Mouse (Mus musculus) liver, embryonic 14.5 days (tissue): ENCODE data around the gene Fads1. TPM values are rescaled to one million over a fixed set of nuclear protein-coding genes. Genes with fewer than 3 reads are reported as not detected.

Source experiments
- ATAC-seq: fragments of 200-750 bp; cut with Nextera tagmentation; 2 replicates; pipeline ENCODE4 v1.8.0; 2017; ENCODE audit warnings: moderate number of reproducible peaks, mild to moderate bottlenecking, moderate library complexity; ENCODE audit not compliant: insufficient read depth
- DNase-seq, 3 experiments: peaks; one replicate each; pipeline ENCODE4 v3.0.0-alpha.2; 2012 to 2013; ENCODE audit warnings: low read depth in 3 of 3, low spot score in 3 of 3
- H3K27ac ChIP-seq: fragments of 300-500 bp; sonication (generic); 2 replicates; pipeline ENCODE4 v1.5.1; 2014; ENCODE audit warnings: moderate library complexity, mild to moderate bottlenecking, control low read depth, inconsistent platforms
- H3K27me3 ChIP-seq: fragments of 300-500 bp; sonication (generic); 2 replicates; pipeline ENCODE4 v1.6.1; 2014; ENCODE audit warnings: mild to moderate bottlenecking, low read length, moderate library complexity; ENCODE audit not compliant: control insufficient read depth, insufficient read depth
- H3K36me3 ChIP-seq: fragments of 300-500 bp; sonication (generic); replicated peaks from 2 replicates; pipeline ENCODE4 v1.6.1; 2014; ENCODE audit warnings: low read depth; ENCODE audit not compliant: control insufficient read depth, insufficient read depth
- H3K4me1 ChIP-seq, 2 experiments: fragments of 200-500 bp in 1 of 2; fragments of 300-500 bp in 1 of 2; sonication (generic) in 1 of 2; replicated peaks; 2 replicates each; pipeline ENCODE4 v1.6.1; 2012 to 2014; ENCODE audit warnings: antibody characterized with exemption in 1 of 2, inconsistent platforms in 1 of 2, low read length in 1 of 2; ENCODE audit not compliant: control insufficient read depth in 2 of 2, insufficient read depth in 2 of 2
- H3K4me2 ChIP-seq: fragments of 300-500 bp; sonication (generic); 2 replicates; pipeline ENCODE4 v1.6.1; 2014; ENCODE audit warnings: low read depth, mild to moderate bottlenecking, control low read depth, moderate library complexity
- H3K4me3 ChIP-seq, 2 experiments: fragments of 200-500 bp in 1 of 2; fragments of 300-500 bp in 1 of 2; sonication (generic) in 1 of 2; 2 replicates each; pipeline ENCODE4 v1.5.1; 2012 to 2014; ENCODE audit warnings: low read depth in 2 of 2, low read length in 2 of 2, mild to moderate bottlenecking in 2 of 2, control low read depth in 1 of 2, inconsistent platforms in 1 of 2, moderate library complexity in 1 of 2; ENCODE audit not compliant: insufficient read depth in 1 of 2
- H3K9ac ChIP-seq: fragments of 300-500 bp; sonication (generic); replicated peaks from 2 replicates; pipeline ENCODE4 v1.6.1; 2014; ENCODE audit warnings: mild to moderate bottlenecking, control low read depth, moderate library complexity
- H3K9me3 ChIP-seq: fragments of 300-500 bp; sonication (generic); 2 replicates; pipeline ENCODE4 v1.6.1; 2016; ENCODE audit warnings: low read length, mixed read lengths; ENCODE audit not compliant: control insufficient read depth
- CTCF ChIP-seq: IDR thresholded peaks from 2 replicates; pipeline ENCODE4 v1.5.1; 2016; ENCODE audit warnings: antibody characterized with exemption, low read depth, control low read depth
- EP300 ChIP-seq: IDR thresholded peaks from 2 replicates; pipeline ENCODE4 v1.6.1; 2016; ENCODE audit warnings: antibody characterized with exemption, low read depth
- WGBS: fragments of 180-500 bp; shearing (Covaris S2); extraction: QIAGEN DNeasy Blood & Tissue Kit; methylation state at CpG from one replicate; pipeline ENCODE4 v1.1.7; 2014; ENCODE audit not compliant: insufficient replicate concordance; 5-methylcytosine and 5-hydroxymethylcytosine counted together
- polyA plus RNA-seq, 2 experiments: library from polyadenylated mRNA; depleted of rRNA in 1 of 2; stranded (reverse) in 1 of 2; unstranded in 1 of 2; fragments of >200 nt; fragmentation: Nextera tagmentation in 1 of 2; extraction: Ambion mirVana in 1 of 2; gene quantifications; 2 replicates each; pipeline versions ENCODE4 v1.2.1 to v1.2.3; 2012 to 2014

Fads1 gene
- polyA plus RNA-seq (2012; rRNA removed) = 27.3 and 32.1 TPM in 2 replicates
- polyA plus RNA-seq (2014; fragmentation: Nextera tagmentation; extraction: Ambion mirVana) = 45.2 and 50.5 TPM in 2 replicates

- Histone ChIP-seq H3K36me3 (peaks cover 19% of the 10 kb centered on the region), H3K4me3 (peak within 1 kb of the TSS; percentile 95 to 99), H3K27ac (peak within 1 kb of the TSS; percentile 68), H3K4me2 (peak within 1 kb of the TSS; percentile 85), H3K4me1 (peaks cover 5 to 21% of the 10 kb centered on the region in 2 experiments; a peak in 3 of 4 replicates), H3K9me3 (no peaks in the 10 kb centered on the region), H3K9ac (peak within 1 kb of the TSS; percentile 91), H3K27me3 (no peaks in the 10 kb centered on the region)
- DNase-seq = peak; percentile 82 to 85 (median 82)
- peak; percentile 94 for ATAC-seq
- under 1% methylated on average over 68 of the region's 70 CpGs for WGBS
- peak; percentile 63 for TF ChIP-seq CTCF
- TF ChIP-seq EP300 = no peak
Observed at GRCm38 (mm10) chr19:10182670-10183298, at the start of gene Fads1. TSS of gene Fads1 (plus strand) at chr19:10182888.

GRCm38 (mm10) chr19:10134692-10135091 is 48.0 kb upstream of the Fads1 start:
- Histone ChIP-seq H3K4me2 (no peak overlapping the region), H3K4me1 (no peaks in the 10 kb centered on the region), H3K4me3 (no peak overlapping the region), H3K27ac (no peak overlapping the region), H3K27me3 (no peaks in the 10 kb centered on the region), H3K36me3 (no peaks in the 10 kb centered on the region), H3K9me3 (no peaks in the 10 kb centered on the region), H3K9ac (no peak overlapping the region)
- DNase-seq (no peak), ATAC-seq (no peak)
- 46% methylated on average over 2 of the region's 2 CpGs for WGBS
- TF ChIP-seq EP300 (no peak), CTCF (no peak)

GRCm38 (mm10) chr19:10137423-10137822 is 45.3 kb upstream of the Fads1 start:
- H3K4me2 ChIP-seq = no peak overlapping the region
- 70% methylated on average over 5 of the region's 5 CpGs for WGBS
- H3K27me3 ChIP-seq = no peaks in the 10 kb centered on the region
- H3K36me3 ChIP-seq = no peaks in the 10 kb centered on the region
- no peak overlapping the region for H3K27ac ChIP-seq
- DNase-seq (no peak), ATAC-seq (no peak)
- TF ChIP-seq EP300 = no peak
- no peak for TF ChIP-seq CTCF
- no peaks in the 10 kb centered on the region for H3K4me1 ChIP-seq
- no peak overlapping the region for H3K9ac ChIP-seq
- H3K9me3 ChIP-seq = no peaks in the 10 kb centered on the region
- no peak overlapping the region for H3K4me3 ChIP-seq

GRCm38 (mm10) chr19:10139736-10140135 is 43.0 kb upstream of the Fads1 start:
- H3K27me3 ChIP-seq = no peaks in the 10 kb centered on the region
- no peak for ATAC-seq
- H3K27ac ChIP-seq = no peak overlapping the region
- no peak overlapping the region for H3K9ac ChIP-seq
- no peak for DNase-seq
- H3K4me2 ChIP-seq = no peak overlapping the region
- no peaks in the 10 kb centered on the region for H3K9me3 ChIP-seq
- no peaks in the 10 kb centered on the region for H3K36me3 ChIP-seq
- whole genome bisulfite sequencing = 66% methylated on average over 6 of the region's 6 CpGs
- H3K4me1 ChIP-seq = no peaks in the 10 kb centered on the region
- no peak overlapping the region for H3K4me3 ChIP-seq
- TF ChIP-seq CTCF (no peak), EP300 (no peak)

- Histone ChIP-seq H3K4me2 (no peak overlapping the region), H3K27ac (no peak overlapping the region), H3K4me3 (no peak overlapping the region), H3K4me1 (peaks cover 3 to 4% of the 10 kb centered on the region in 2 experiments; a peak in 3 of 4 replicates), H3K9ac (no peak overlapping the region), H3K27me3 (no peaks in the 10 kb centered on the region), H3K9me3 (no peaks in the 10 kb centered on the region), H3K36me3 (no peaks in the 10 kb centered on the region)
- WGBS = 55% methylated on average over 2 of the region's 2 CpGs
- no peak for DNase-seq
- no peak for ATAC-seq
- no peak for TF ChIP-seq EP300
- no peak for TF ChIP-seq CTCF
Observed at GRCm38 (mm10) chr19:10143667-10144066, 39.0 kb upstream of the Fads1 start.
